Mouse (Mus musculus) cortical plate, adult 2 months (tissue): ENCODE data around the gene Fam71f2. TPM values are rescaled to one million over a fixed set of nuclear protein-coding genes. Genes with fewer than 3 reads are reported as not detected.
A peak's percentile ranks its signal among the peaks of the same experiment; 100 is the strongest.

Experiments used
- H3K27ac ChIP-seq: fragments of 200-500 bp; 2 replicates; pipeline ENCODE4 v1.5.1; 2012; ENCODE audit warnings: low read length, control low read depth, inconsistent platforms; ENCODE audit not compliant: insufficient read depth
- H3K4me1 ChIP-seq: fragments of 200-500 bp; 2 replicates; pipeline ENCODE4 v1.6.1; 2011; ENCODE audit warnings: low read length; ENCODE audit not compliant: control insufficient read depth, insufficient read depth
- H3K4me3 ChIP-seq: fragments of 200-500 bp; 2 replicates; pipeline ENCODE4 v1.5.1; 2011; ENCODE audit warnings: mild to moderate bottlenecking, low read length, control low read depth; ENCODE audit not compliant: insufficient read depth
- CTCF ChIP-seq: fragments of 200-500 bp; IDR thresholded peaks from 2 replicates; pipeline ENCODE4 v1.5.1; 2011; ENCODE audit warnings: mild to moderate bottlenecking, control low read depth, low read length; ENCODE audit not compliant: insufficient read depth; ENCODE audit errors: extremely low read depth
- POLR2A ChIP-seq: fragments of 200-500 bp; IDR thresholded peaks from 2 replicates; pipeline ENCODE4 v1.6.1; 2011; ENCODE audit warnings: mild to moderate bottlenecking, low read length, control low read depth; ENCODE audit not compliant: insufficient read depth; ENCODE audit errors: extremely low read depth
- polyA plus RNA-seq: library from polyadenylated mRNA; depleted of rRNA; stranded (reverse); fragments of >200 nt; gene quantifications from 2 replicates; pipeline ENCODE4 v1.2.3, GENCODE M21; 2012; rRNA removed

Gene Fam71f2
- 1.7 and 3.0 TPM in 2 replicates for polyA plus RNA-seq

DNA sequence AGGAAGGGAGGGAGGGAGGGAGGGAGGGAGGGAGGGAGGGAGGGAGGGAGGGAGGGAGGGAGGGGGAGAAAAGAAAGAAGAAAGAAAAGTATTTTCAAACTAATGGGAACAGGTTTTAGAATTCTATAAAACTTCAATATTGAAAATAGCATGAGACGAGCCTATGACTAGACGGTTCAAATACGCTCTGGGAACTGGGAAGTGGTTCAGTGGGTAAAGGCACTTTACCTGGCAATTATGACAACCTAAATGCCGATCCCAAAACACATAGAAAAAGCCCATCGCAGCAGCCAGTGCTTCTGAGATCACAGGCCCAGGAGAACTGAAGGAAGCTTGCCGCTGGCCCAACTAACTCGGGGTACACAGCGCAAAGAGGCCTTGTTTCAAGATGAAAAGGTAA lies at the start of gene Fam71f2:
Gene Fam71f2, plus strand, starts transcription at position 301 of the 400 bp plus-strand sequence.
- Histone ChIP-seq H3K4me1 (no peaks in the 10 kb centered on the region; the same call in 1 of the 2 replicates), H3K4me3 (no peak within 1 kb of the TSS), H3K27ac (no peak within 1 kb of the TSS)
- TF ChIP-seq POLR2A, result no peak
- TF ChIP-seq CTCF, result no peak

GRCm38 (mm10) chr6:29230386-29230785 lies 49.0 kb upstream of the Fam71f2 start:
- Histone ChIP-seq H3K27ac (no peak overlapping the region), H3K4me1 (no peaks in the 10 kb centered on the region), H3K4me3 (no peak overlapping the region)
- TF ChIP-seq POLR2A (no peak), CTCF (no peak)

- no peak for TF ChIP-seq POLR2A
- no peak for TF ChIP-seq CTCF
- Histone ChIP-seq H3K4me3 (no peak overlapping the region), H3K27ac (no peak overlapping the region), H3K4me1 (no peaks in the 10 kb centered on the region)
These were observed 47.6 kb upstream of the Fam71f2 start for GRCm38 (mm10) chr6:29231799-29232198.

- no peak overlapping the region for H3K4me3 ChIP-seq
- no peak overlapping the region for H3K27ac ChIP-seq
- H3K4me1 ChIP-seq, result no peaks in the 10 kb centered on the region
- TF ChIP-seq POLR2A (no peak), CTCF (no peak)
These were observed 47.1 kb upstream of the Fam71f2 start for GRCm38 (mm10) chr6:29232321-29232720.

- H3K4me3 ChIP-seq, result no peak overlapping the region
- H3K27ac ChIP-seq, result no peak overlapping the region
- no peaks in the 10 kb centered on the region for H3K4me1 ChIP-seq
- no peak for TF ChIP-seq CTCF
- TF ChIP-seq POLR2A, result no peak
These were observed 45.7 kb upstream of the Fam71f2 start for GRCm38 (mm10) chr6:29233710-29234109.

DNA sequence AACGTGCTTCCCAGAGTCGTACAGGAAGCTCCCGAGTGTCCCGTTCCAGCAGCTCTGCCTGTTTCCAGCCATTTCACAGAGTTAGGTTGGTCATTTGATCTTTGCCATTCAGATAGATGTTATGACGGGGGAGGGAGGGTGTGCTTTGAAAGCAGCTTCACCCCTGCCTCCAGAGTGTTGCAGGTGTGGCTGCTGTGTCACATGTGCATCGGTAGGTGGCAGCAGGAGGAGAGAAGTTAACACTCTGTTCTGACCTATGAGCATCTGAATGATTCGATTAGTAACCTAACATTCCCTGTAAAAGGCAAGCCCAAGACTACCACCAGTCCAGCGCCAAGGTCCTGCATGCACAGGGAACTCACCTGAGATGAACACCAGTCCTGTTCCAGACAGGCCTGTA lies 45.1 kb upstream of the Fam71f2 start:
- H3K4me3 ChIP-seq, result no peak overlapping the region
- TF ChIP-seq POLR2A, result no peak
- peak; percentile 52 for TF ChIP-seq CTCF
- H3K27ac ChIP-seq, result no peak overlapping the region
- no peaks in the 10 kb centered on the region for H3K4me1 ChIP-seq

DNA sequence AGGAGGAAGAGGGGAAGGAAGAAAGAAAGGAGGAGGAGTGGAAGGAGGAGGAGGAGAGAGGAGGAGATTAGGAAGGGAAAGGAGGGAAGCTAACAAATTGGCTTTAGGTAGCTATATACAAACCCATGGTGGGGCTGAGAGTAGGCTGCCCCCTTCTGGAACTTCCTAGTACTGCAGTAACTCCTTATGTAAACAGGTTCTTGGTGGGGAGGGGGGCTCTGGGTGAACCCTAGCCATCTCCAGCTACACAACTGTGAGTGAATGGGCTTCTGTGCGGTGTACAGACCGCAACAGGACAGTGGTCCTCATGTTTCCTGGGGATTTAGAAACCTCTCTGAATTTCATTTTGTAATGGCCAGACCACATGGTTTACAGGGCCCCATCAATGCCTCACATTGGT lies 38.6 kb upstream of the Fam71f2 start:
- Histone ChIP-seq H3K4me1 (no peaks in the 10 kb centered on the region), H3K4me3 (no peak overlapping the region), H3K27ac (no peak overlapping the region)
- TF ChIP-seq POLR2A (no peak), CTCF (peak; percentile 52)

DNA sequence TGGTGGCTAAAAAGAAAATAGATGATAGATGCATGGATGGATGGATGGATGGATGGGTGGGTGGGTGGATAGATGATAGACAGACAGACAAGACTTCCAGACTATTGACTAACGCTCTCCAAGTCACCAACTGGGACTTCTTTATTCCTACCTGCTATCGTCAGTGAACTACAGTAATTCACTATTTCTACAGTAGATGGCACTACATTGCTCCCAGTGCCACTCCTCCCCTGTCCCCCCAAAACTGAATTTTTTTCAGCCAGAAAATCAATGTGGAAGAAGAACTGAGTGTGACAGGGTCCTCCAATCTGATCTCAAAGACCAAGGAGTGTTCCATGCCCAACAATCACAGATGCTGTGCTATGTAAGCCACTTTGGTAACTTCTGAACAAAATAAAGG lies 37.7 kb upstream of the Fam71f2 start:
- no peak overlapping the region for H3K4me3 ChIP-seq
- TF ChIP-seq POLR2A (no peak), CTCF (peak; percentile 16; the same call in 1 of the 2 replicates)
- H3K4me1 ChIP-seq, result no peaks in the 10 kb centered on the region
- no peak overlapping the region for H3K27ac ChIP-seq

- Histone ChIP-seq H3K4me3 (no peak overlapping the region), H3K27ac (no peak overlapping the region), H3K4me1 (no peaks in the 10 kb centered on the region)
- no peak for TF ChIP-seq POLR2A
- no peak for TF ChIP-seq CTCF
These were observed 37.1 kb upstream of the Fam71f2 start for GRCm38 (mm10) chr6:29242265-29242664.

DNA sequence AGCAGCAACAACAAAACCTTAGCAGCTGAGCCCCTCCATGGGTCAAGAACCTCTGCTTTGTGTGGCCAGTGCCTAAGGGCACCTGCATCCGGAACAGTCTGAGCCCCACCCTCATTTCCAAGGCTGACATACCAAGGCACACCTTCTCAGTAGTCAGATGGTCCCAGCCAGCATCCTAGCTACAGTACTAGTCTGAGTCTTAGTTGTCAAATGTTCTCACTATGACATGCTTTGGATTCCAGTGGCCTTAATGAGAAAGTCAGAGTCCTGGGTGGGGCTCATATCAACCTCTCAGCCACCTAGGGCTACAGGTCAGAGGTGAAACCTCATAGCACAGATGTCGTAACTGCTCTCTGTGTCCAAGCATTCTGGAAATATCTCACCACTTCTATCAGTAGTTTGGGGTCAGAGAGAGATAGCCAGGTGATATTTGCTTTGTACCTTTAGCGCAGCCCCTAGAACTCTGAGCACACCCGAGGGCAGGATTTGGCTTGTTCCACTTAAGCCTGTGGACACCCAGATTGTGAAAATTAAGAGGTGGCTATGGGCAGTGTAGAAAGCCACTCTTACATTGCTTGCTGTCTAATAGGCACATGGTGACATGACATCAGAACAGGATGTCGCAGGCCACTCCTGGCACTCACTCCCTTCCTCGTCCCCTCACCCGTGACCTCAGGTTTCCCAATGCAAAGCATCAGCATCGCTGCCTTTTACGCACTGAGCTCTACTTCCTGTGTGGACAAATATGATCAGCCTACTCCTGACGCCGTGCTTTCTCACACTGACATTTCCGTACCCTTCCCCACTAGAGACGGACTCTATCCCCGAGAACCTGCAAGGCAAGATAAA lies 33.9 kb upstream of the Fam71f2 start:
- H3K27ac ChIP-seq, result no peak overlapping the region
- TF ChIP-seq CTCF (no peak), POLR2A (no peak)
- H3K4me3 ChIP-seq, result no peak overlapping the region
- no peaks in the 10 kb centered on the region for H3K4me1 ChIP-seq
